Mouse (Mus musculus) neural tube, embryonic 14.5 days (tissue): ENCODE results near the gene Uchl5. TPM values are rescaled to one million over a fixed set of nuclear protein-coding genes. Genes with fewer than 3 reads are reported as not detected.

Experiments used
- ATAC-seq: fragments of 200-750 bp; cut with Nextera tagmentation; 2 replicates; pipeline ENCODE4 v1.8.0; 2017; ENCODE audit warnings: low read depth, mild to moderate bottlenecking, moderate TSS enrichment, moderate library complexity
- H3K27ac ChIP-seq: fragments of 300-500 bp; sonication (generic); 2 replicates; pipeline ENCODE4 v1.5.1; 2014; ENCODE audit warnings: low read depth, mild to moderate bottlenecking, control low read depth, low read length, moderate library complexity, mixed read lengths
- H3K27me3 ChIP-seq: fragments of 300-500 bp; sonication (generic); 2 replicates; pipeline ENCODE4 v1.6.1; 2014; ENCODE audit warnings: low read length; ENCODE audit not compliant: control insufficient read depth, insufficient read depth
- H3K36me3 ChIP-seq: fragments of 300-500 bp; sonication (generic); 2 replicates; pipeline ENCODE4 v1.6.1; 2014; ENCODE audit warnings: low read length, mixed read lengths; ENCODE audit not compliant: control insufficient read depth, insufficient read depth
- H3K4me1 ChIP-seq: fragments of 300-500 bp; sonication (generic); 2 replicates; pipeline ENCODE4 v1.6.1; 2014; ENCODE audit warnings: low read length; ENCODE audit not compliant: control insufficient read depth, insufficient read depth
- H3K4me2 ChIP-seq: fragments of 300-500 bp; sonication (generic); 2 replicates; pipeline ENCODE4 v1.6.1; 2014; ENCODE audit warnings: mild to moderate bottlenecking, low read depth, low read length, control low read depth
- H3K4me3 ChIP-seq: fragments of 300-500 bp; sonication (generic); 2 replicates; pipeline ENCODE4 v1.5.1; 2014; ENCODE audit warnings: low read depth, low read length, control low read depth, mixed read lengths
- H3K9ac ChIP-seq: fragments of 300-500 bp; sonication (generic); replicated peaks from 2 replicates; pipeline ENCODE4 v1.6.1; 2014; ENCODE audit warnings: low read depth, mild to moderate bottlenecking, control low read depth, low read length, mixed read lengths
- H3K9me3 ChIP-seq: fragments of 300-500 bp; sonication (generic); 2 replicates; pipeline ENCODE4 v1.6.1; 2016; ENCODE audit warnings: low read length; ENCODE audit not compliant: control insufficient read depth
- WGBS: fragments of 180-500 bp; shearing (Covaris S2); extraction: QIAGEN DNeasy Blood & Tissue Kit; methylation state at CpG from one replicate; pipeline ENCODE4 v1.1.7; 2014; 5-methylcytosine and 5-hydroxymethylcytosine counted together
- polyA plus RNA-seq: library from polyadenylated mRNA; unstranded; fragments of >200 nt; fragmentation: Nextera tagmentation; extraction: Ambion mirVana; gene quantifications from 2 replicates; pipeline ENCODE4 v1.2.1, GENCODE M21; 2014

The Uchl5 gene
- polyA plus RNA-seq, result 53.1 and 57.8 TPM in 2 replicates

DNA sequence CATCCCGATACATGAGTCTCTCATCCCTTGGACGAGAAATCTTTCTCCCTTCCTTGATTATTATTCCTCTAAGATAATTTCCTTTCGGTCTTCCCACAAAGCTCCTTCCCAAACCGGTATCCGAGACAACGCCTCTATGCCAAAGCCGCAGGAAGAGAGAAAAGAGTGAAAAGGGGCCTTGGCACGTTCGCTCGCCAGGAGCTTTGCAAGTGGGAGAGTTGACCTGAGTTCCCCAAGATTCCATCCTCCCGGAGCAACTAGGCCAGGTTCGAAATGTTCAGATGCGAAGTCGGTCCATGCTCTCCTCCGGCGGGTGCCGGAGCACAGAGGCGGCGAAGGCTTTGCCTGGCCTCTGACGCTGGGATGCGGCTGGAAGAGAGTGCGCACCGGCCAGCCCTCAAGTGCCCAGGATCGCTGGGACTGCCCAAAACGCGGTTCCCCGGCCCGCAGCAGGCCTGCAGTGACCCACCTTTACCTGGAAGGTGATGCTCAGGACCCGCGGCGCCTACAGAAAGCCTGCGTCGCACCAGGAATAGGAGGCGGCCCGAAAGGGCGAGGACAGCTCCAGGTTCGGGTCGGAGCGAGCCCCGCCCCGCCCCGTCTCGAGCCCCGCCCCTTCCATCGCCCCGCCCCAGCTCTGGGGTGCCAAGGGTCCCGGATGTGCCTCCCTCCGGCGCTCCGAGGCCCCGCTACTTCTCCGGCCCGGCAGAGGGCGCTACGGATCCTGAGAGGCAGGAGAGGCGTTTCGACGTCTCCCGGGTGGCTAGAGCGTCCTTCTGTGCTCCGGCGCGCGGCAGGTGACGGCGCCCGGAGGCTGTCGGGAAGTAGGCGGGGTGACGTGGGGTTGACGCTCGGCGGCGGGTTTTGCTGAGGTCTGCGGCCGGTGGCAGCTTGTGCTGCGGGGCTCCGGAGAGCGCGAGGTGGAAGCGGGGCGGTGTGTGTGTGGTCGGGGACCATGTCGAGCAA is at the start of gene Uchl5, which contains the start of gene Trove2:
Gene Uchl5, plus strand, starts transcription at position 827 of the 966 bp plus-strand sequence.
Gene Trove2, minus strand, starts transcription at position 623 of the 966 bp plus-strand sequence.
- H3K4me2 ChIP-seq, result peak within 1 kb of the TSS; percentile 92
- no peaks in the 10 kb centered on the region for H3K9me3 ChIP-seq
- H3K4me3 ChIP-seq, result peak within 1 kb of the TSS; percentile 92
- under 1% methylated on average over 79 of the region's 84 CpGs for WGBS
- H3K9ac ChIP-seq, result peak within 1 kb of the TSS; percentile 78
- no peaks in the 10 kb centered on the region for H3K36me3 ChIP-seq
- H3K27me3 ChIP-seq, result no peaks in the 10 kb centered on the region
- H3K4me1 ChIP-seq, result peaks cover 25% of the 10 kb centered on the region
- ATAC-seq, result peak; percentile 95
- peak within 1 kb of the TSS; percentile 81 for H3K27ac ChIP-seq

DNA sequence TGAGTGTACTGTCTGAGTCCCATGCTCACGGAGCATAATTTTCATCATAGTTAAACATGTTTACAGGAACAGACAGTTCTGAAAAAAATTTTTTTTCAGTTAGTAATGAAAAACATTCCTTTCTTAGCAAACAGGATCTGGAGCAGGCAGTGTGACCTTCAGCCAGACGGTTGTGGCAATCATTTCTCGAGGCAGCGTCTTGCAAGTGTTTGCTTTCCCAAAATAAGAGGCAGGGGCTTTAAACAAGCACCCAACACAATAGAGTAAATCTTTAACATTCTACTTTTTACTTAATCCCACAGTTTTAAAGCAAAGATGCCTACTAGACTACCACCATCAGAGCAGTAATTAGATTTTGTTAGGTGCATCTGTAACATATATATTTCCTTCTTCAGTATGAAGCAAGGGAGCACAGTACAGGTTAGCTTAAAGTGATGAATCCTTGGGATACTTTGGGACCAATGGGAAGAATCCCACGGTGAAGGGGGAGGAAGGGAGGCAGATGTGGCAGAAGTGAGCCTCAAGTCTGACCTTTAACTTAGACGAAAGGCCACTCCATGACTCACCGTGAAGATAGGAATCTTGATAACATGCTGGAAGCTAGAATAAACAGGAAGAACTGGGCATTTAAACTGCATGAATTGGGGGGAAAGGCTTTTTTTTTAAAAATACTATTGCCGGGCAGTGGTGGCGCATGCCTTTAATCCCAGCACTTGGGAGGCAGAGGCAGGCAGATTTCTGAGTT is 49.2 kb upstream of the Uchl5 start:
- Histone ChIP-seq H3K4me3 (no peak overlapping the region), H3K9me3 (no peaks in the 10 kb centered on the region), H3K4me1 (no peaks in the 10 kb centered on the region), H3K27ac (no peak overlapping the region), H3K27me3 (no peaks in the 10 kb centered on the region), H3K4me2 (no peak overlapping the region), H3K36me3 (no peaks in the 10 kb centered on the region), H3K9ac (no peak overlapping the region)
- ATAC-seq, result no peak
- 87% methylated on average over 9 of the region's 9 CpGs for WGBS

DNA sequence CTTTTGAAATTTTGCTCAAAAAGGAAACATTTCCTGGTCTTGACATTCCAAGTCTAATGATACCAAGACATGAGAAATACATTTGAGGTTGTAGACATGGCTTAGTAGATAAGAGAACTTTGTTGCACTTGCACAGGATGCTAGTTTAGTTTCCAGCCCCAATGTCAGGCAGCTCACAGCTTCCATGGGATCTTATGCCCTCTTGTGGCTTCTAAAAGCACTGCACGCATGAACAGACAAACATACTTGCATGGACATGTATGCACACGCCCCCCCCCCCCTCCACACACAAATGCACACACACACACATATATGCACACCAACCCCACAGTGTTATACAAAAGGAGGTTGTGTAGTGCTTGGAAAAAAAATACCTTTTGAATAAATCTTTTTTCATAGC is 46.2 kb upstream of the Uchl5 start:
- Histone ChIP-seq H3K4me3 (no peak overlapping the region), H3K4me1 (no peaks in the 10 kb centered on the region), H3K9ac (no peak overlapping the region), H3K4me2 (no peak overlapping the region), H3K27me3 (no peaks in the 10 kb centered on the region), H3K9me3 (no peaks in the 10 kb centered on the region), H3K27ac (no peak overlapping the region), H3K36me3 (no peaks in the 10 kb centered on the region)
- ATAC-seq, result no peak
- WGBS, result 77% methylated on average over 2 of the region's 2 CpGs

DNA sequence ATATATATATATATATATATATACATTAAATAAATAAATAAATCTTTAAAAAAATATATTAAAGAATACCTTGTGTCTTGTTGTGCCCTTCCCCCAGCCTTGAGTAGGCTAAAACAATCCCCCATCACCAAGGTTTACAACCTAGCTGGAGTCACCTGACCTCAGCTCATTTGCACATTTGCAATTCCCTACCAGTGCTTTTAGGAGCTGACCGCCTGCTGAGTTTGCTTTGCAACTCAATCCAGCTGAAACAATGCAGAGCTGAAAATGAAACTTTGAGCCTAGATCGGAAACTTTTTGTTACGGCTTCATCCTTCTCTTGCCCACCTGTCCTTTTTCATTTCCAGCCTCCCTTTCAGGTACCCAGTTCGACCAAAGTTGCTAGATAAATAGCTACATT is 45.4 kb upstream of the Uchl5 start:
- Histone ChIP-seq H3K27me3 (no peaks in the 10 kb centered on the region), H3K4me2 (no peak overlapping the region), H3K9ac (no peak overlapping the region), H3K36me3 (no peaks in the 10 kb centered on the region), H3K4me1 (no peaks in the 10 kb centered on the region), H3K4me3 (no peak overlapping the region), H3K9me3 (no peaks in the 10 kb centered on the region), H3K27ac (no peak overlapping the region)
- ATAC-seq, result no peak
- 38% methylated on average over 4 of the region's 4 CpGs for WGBS

DNA sequence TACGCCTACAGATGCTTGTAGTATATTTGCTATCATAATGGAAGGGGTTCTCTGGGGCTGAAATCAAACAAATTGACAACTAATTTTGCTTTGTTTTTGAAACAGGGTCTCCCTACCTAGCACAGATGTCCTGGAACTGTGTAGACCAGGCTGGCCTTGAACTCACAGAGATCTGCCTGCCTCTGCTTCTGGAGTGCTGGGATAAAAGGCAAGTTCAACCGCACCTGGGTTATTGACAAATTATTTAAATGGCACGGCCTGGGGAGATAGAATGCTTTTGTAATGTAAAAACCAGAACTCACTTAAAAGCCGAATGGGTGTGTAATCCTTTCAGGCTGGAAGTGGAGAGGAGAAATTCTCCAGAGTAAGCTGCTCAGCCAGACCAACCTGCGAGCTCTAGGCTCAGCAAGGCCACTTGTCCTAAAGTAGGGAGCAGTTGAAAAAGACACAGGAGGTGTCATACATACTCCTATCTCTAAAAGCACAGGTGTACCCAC is 43.1 kb upstream of the Uchl5 start:
- WGBS, result 77% methylated on average over 5 of the region's 5 CpGs
- Histone ChIP-seq H3K4me2 (no peak overlapping the region), H3K4me1 (no peaks in the 10 kb centered on the region), H3K4me3 (no peak overlapping the region), H3K9me3 (no peaks in the 10 kb centered on the region), H3K9ac (no peak overlapping the region), H3K27ac (no peak overlapping the region), H3K36me3 (no peaks in the 10 kb centered on the region), H3K27me3 (no peaks in the 10 kb centered on the region)
- no peak for ATAC-seq

DNA sequence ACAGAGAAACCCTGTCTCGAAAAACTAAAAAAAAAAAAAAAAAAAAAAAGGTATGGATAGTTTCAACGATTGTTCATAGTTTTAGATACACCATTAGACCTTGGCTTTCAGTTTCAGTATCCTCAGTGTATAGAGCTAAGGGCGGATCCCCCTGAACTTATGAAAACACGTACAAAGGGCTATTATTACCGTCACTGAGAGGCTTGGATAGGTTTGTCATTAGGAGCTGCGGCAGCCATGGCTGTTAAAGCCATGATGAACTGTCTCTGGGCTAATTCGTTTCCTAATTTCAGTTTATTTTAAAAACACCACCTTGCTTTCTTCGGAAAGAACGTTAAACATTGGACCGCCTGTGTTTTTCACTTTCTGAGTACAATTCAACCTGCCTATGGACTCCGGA is 38.3 kb upstream of the Uchl5 start:
- peak overlapping the region; percentile 52 for H3K4me2 ChIP-seq
- peaks cover 10% of the 10 kb centered on the region; the same call in 1 of the 2 replicates for H3K36me3 ChIP-seq
- peak overlapping the region; percentile 89 for H3K27ac ChIP-seq
- 25% methylated on average over 11 of the region's 11 CpGs for whole genome bisulfite sequencing
- no peaks in the 10 kb centered on the region; the same call in 1 of the 2 replicates for H3K4me1 ChIP-seq
- H3K9me3 ChIP-seq, result no peaks in the 10 kb centered on the region
- H3K4me3 ChIP-seq, result peak overlapping the region; percentile 65
- H3K9ac ChIP-seq, result peak overlapping the region; percentile 84
- peak; percentile 41; the same call in 1 of the 2 replicates for ATAC-seq
- H3K27me3 ChIP-seq, result no peaks in the 10 kb centered on the region

DNA sequence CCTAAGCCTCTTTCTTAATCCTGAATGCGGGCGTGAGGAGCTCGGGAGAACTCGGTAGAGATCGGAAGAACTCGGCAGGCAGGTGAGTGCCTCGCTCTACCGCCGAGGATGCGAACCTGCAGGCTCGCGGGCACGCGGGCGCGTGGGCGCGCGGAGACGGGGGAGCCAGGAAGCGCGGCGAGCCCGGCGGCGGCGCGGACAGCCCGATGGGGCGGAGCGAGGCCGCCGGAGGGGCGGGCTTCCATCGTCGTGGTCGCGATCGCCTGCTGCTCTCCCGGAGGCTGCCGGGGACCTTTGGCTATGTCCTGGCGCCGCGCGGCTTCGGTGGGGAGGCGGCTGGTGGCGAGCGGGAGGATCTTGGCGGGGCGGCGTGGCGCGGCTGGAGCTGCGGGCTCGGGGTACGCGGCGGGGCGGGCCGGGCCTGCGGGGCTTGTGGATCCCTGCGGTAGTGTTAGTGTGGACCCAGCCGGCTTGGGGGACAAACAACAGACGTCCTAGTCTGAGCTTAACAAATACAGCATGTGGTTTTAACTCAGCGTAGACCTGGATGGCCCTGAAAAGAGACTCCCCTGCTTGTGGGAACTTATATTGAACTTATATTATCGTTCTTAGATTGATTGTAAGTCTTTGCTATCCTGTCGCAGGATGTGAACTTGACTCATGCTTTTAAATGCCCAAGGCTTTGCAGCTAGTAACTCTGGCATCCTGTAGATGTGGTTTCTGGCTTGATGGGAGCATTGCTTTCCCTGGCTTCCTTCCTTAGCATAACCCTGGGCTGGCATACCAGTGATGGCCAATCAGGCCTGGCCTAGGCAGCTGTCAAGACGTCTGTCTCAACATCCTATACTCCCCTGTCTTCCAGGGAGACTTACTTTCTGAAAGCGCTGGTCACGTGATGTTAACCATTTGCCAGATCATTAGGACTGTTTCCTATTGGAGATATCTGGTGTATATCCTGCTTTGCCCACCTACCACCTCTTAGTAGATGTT is 37.4 kb upstream of the Uchl5 start:
- Histone ChIP-seq H3K9ac (peak overlapping the region; percentile 84), H3K4me3 (peak overlapping the region; percentile 65), H3K27ac (peak overlapping the region; percentile 89), H3K4me1 (no peaks in the 10 kb centered on the region; the same call in 1 of the 2 replicates), H3K36me3 (peaks cover 10% of the 10 kb centered on the region; the same call in 1 of the 2 replicates), H3K27me3 (no peaks in the 10 kb centered on the region), H3K9me3 (no peaks in the 10 kb centered on the region), H3K4me2 (peak overlapping the region; percentile 52)
- ATAC-seq, result peak; percentile 95
- WGBS, result under 1% methylated on average over 67 of the region's 71 CpGs

DNA sequence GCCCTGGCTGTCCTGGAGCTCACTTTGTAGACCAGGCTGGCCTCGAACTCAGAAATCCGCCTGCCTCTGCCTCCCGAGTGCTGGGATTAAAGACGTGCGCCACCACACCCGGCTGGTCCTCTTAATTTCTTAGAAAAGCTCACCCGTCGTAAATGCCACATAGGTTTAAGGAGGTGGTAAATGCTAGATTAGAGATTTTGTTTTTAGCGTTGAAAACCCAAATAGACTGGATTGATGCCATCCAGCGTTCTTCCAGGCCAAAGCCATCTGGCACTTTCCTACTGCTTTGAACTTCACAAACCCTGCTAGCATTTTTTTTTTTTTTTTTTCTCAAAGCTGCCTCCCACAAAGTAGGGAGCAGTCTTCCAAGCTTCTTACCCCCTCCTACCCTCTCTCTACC is 36.5 kb upstream of the Uchl5 start:
- H3K4me3 ChIP-seq, result no peak overlapping the region; the same call in 1 of the 2 replicates

More for the DNA sequence above, 36.5 kb upstream of the Uchl5 start:
- Histone ChIP-seq H3K36me3 (peaks cover 17% of the 10 kb centered on the region; the same call in 1 of the 2 replicates), H3K27ac (no peak overlapping the region), H3K4me2 (peak overlapping the region; percentile 52), H3K9me3 (no peaks in the 10 kb centered on the region), H3K27me3 (no peaks in the 10 kb centered on the region), H3K9ac (no peak overlapping the region), H3K4me1 (no peaks in the 10 kb centered on the region; the same call in 1 of the 2 replicates)
- no peak for ATAC-seq
- WGBS, result 93% methylated on average over 8 of the region's 10 CpGs
